Mouse (Mus musculus): ENCODE results near the gene Mcub. TPM values are rescaled to one million over a fixed set of nuclear protein-coding genes. Genes with fewer than 3 reads are reported as not detected.
A peak's percentile ranks its signal among the peaks of the same experiment; 100 is the strongest.

Gene Mcub
- total RNA-seq, 2 experiments from 2014 or later = 0.99 to 1.9 TPM

DNA sequence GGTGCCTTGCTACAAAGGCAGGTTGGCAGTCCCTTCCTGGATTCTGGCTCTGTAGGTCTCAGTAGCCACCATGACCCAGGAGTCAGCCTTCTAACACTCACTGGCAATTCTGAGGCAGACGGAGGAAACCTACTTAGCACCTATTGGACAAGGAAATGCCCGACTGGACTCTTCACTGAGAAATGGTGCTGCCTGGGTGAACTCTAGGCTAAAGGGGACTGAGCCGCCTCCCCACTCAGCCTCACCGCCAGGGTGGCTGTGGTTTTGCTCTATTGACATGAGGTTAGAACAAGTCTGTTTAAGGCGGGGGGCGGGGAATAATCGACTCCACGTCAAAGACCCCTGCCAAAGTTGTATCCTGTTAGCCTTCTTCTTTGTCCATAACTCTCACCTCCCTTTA lies 66.1 kb downstream of the Mcub start:
- DNase-seq (ENCODE audit: low spot score in 2 of 2) = no peak
- intact Hi-C loops (cut with DNase I) = loop anchor here (10.0 kb wide), 1 partner anchor 791 kb away; no protein-coding TSS in a partner anchor

DNA sequence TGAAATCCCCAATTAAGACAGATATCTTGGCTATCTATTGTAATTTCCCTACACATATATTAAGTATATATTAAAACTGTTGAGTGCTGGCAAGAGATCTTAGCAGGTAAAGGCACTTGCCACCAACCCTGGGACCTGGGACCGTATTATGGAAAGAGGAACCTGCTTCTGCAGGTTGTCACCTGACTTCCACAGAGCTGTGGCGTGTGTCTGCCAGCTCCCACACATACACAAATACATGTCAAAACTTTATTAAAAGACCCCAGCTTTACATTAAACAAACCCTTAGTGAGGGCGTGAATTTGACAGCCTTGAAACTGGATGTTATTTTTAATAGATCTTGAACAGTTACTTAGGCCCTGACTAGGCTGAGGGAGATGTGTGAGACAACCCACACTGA lies 66.6 kb downstream of the Mcub start:
- intact Hi-C loops (cut with DNase I) = loop anchor here (10.0 kb wide), 1 partner anchor 791 kb away; no protein-coding TSS in a partner anchor
- peak in 1 of 2 experiments; percentile 32 for DNase-seq (ENCODE audit: low spot score in 2 of 2)

DNA sequence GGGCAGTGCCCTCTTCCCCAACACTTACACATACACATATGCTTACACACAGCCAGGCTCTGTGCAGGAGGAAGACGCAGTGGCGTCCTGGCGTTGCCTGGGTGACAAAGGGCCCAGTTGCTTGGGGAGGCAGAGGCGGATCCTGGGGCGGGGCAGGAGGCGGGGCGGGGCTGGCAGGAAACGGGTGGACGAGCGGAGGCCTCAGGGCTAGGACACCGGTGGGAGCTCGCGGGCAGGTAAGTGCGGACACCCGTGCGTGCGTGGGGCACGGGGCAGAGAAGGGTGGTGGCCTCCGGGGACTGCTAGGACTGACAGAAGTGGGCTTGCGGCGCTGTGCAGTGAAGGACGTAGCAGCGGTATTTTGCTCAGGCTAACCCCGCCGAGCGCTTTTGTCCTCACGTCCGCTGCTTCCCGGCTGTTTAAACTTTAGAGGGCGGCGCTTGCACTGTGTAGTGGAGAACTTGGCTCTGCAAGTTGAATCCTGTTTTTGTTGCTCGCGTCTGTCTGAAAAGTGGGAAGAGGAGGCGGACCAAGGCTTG lies 68.7 kb downstream of the Mcub start, which contains the start of gene Casp6:
Casp6 (plus strand) TSS at position 155 of the 539 bp plus-strand sequence.
- peak; percentile 57 to 59 for DNase-seq (ENCODE audit: low spot score in 2 of 2)
- intact Hi-C loops (cut with DNase I) = loop anchor here (10.0 kb wide), 1 partner anchor 793 kb away; no protein-coding TSS in a partner anchor

DNA sequence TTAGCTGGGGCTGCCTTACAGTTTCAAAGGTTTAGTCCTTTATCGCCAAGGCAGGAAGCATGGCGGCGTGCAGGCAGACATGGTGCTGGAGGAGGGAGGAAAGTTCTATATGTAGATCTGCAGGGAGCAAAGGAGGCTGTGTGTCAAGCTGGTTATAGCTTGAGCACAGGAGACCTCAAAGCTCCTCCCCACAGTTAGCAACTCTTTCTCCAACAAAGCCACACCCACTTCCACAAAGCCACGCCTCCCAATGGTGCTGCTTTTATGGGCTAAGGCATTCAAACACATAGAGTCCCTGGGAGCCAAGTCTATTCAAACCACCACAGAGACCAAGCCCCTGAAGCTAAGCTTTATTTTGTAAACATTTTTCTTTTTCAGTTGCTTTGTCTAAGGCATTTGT lies 71.1 kb downstream of the Mcub start:
- no peak for DNase-seq (ENCODE audit: low spot score in 2 of 2)
- intact Hi-C loops (cut with DNase I) = no loop called here

DNA sequence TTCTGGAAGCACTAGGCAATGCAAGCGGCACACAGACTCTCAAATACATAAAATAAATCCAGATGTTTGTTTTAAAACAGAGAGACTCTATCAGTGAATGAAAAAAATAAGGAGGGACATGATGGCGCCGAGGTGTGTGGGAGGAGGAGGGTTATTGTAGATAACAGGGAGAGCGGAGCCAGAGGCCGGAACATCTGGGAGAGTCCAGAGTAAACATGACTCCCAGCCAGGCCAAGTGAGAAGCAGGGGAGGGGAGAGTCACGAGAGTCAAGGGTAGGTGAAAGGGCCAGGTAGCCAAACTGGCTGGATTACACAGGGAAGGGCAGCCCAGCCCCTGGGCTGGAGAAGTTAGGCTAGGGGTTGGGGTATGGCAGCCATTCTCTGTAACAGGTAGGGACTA lies 73.4 kb downstream of the Mcub start:
- DNase-seq (ENCODE audit: low spot score in 2 of 2) = no peak
- intact Hi-C loops (cut with DNase I) = no loop called here

DNA sequence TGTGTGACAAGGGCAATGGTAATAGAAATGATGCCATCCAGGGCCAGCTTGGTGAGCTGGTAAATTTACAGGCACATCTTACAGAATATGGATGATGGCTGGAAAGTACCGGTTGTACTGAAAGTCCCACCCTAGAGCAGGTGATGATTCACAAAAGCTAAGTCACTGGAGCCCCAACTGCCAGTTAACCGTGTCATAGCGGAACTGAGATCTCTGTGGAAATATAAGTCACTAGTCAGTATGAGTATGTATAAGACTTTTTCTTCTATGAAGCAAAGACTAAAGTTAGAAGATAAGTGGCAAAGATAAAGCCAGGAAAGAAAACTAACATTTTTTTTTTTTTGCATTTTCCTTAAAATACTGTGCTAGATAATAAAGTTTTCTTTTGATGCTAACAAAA lies 76.9 kb downstream of the Mcub start:
- no peak for DNase-seq (ENCODE audit: low spot score in 2 of 2)
- intact Hi-C loops (cut with DNase I) = no loop called here

DNA sequence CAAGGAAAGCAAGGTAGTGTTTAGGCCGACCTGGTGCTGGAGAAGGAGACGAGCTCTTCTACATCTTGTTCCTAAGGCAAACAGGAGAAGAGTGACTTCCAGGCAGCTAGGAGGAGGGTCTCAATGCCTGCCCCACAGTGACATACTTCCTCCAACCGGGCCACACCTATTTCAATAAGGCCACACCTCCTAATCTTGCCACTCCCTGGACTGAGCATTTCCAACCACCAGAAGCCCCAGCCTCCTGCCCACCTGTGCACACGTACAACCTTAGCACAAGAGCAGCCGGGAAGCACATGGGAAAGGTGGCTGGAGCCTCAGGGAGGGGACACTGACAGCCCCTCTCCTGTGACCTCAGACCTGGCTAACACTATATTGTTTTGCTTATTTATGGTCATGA lies 78.0 kb downstream of the Mcub start:
- no peak for DNase-seq (ENCODE audit: low spot score in 2 of 2)
- intact Hi-C loops (cut with DNase I) = no loop called here

DNA sequence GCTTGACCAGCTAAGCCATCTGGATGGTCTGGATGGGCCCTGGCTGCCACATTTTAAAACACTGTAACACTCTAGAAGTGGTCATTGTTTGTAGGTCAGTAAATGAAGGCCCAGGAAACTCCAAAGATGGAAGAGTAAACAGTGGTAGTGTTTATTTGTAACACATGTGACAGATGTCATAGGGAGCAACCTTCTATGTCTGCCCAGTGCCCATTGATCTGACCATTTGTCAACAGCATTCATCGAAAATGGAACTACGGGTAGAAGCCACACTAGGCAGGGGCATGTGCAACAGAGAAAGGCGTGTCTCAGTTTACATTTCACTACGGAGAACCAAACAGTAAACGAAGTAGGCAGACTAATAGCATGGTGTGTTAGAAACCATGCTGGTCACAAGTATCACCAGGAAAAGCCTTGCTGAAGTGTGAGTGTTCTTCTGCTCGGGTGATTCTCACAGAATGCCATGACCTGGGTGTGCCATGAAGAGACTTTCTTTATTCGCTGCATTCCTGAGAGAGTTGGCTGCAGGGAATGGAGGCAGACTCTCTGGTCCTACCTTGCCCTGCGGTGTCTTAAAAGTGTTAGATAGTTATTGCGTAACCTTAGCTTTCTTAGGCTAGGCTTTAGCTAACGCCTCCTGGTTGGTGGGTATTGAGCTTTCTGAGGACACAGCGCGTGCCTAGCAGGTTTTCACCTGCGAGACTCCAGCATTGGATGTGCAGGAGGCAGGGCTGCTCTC lies 82.1 kb downstream of the Mcub start:
- intact Hi-C loops (cut with DNase I) = no loop called here
- no peak for DNase-seq (ENCODE audit: low spot score in 2 of 2)

DNA sequence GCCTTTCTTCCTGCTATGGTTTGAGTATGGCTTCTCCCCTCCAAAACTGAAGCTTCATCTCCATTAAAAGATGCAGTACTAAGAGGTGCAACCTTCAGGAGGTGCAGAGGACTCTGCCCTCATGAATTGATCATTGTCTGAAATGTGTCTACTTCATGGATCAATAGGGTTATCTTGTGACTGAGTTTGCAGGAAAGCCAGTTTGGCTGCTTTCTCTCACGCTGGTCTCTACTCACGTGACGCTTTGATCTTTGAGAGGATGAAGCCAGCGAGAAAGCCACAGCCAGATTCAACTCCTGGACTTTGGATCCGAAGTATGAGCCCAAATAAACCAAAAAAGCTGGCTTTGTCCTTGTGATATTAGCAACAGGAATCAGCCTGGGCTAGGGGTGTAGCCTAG lies 83.6 kb downstream of the Mcub start:
- DNase-seq (ENCODE audit: low spot score in 2 of 2) = no peak
- intact Hi-C loops (cut with DNase I) = no loop called here

DNA sequence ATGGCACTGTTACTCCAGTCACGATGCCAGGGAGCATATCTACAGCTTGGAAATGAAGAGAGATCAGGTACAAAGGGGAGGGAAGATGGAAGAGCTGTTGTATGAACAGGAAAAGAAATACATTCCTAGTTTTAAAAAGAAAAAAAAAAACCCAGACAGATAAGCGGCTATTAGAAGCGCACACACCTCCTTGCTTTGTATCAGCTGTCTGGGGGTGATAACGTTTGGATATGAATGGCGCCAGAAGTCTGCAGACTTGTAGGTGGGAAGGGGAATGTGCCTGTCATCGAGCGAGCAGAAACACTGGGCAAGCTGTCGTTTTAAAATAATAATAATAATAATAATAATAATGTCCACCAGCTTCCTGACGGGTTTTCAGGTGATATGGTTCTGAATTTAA lies 84.4 kb downstream of the Mcub start:
- intact Hi-C loops (cut with DNase I) = no loop called here
- DNase-seq (ENCODE audit: low spot score in 2 of 2) = no peak

DNA sequence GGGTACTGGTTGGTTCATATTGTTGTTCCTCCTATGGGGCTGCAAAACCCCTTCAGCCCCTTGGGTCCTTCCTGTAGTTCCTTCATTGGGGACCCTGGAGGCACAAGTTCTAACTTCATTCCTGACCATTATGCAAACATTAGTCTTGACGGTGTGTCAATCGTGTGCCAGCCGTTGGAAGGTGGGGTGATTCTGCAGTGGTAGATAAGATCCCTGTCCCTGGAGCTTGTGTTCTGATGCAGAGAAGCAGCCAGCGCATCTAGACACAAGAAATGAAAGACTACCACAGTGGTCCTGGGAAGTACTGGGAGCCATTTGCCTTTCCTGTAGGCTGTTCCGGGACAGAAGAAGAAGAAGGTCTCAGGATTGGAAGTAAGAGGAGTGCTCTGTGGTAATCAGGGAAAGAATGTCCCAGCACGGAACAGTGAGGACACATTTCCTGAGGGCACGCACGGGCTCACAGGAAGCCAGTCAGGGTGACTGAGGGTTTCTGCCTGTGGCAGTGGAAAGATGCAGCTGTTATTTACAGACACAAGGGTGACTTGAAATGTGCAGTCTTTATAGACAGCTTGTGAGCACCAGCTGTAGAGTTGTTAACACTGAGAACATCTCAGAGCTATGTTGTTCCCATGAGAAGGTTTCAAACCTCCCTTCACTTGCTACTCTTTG lies 88.9 kb downstream of the Mcub start:
- intact Hi-C loops (cut with DNase I) = no loop called here
- DNase-seq (ENCODE audit: low spot score in 2 of 2) = no peak

DNA sequence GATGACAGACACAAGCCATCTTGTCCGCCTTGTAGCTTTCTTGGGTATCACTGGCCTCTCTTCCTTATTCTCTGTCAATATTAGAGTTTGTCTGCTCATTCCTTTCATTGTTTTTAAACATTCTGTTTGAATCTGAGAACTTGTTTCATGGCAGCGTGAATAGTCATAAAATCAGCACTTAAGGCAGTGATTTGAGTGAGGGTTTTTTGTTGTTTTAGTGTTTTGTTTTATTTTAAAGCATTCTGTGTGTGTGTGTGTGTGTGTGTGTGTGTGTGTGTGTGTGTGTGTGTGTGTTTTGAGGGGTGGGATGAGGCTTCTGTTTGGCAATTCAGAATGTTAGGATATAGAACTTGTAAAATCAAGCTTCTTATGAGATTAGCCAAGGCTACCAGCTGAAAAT lies 90.1 kb downstream of the Mcub start:
- no peak for DNase-seq (ENCODE audit: low spot score in 2 of 2)
- intact Hi-C loops (cut with DNase I) = no loop called here

DNA sequence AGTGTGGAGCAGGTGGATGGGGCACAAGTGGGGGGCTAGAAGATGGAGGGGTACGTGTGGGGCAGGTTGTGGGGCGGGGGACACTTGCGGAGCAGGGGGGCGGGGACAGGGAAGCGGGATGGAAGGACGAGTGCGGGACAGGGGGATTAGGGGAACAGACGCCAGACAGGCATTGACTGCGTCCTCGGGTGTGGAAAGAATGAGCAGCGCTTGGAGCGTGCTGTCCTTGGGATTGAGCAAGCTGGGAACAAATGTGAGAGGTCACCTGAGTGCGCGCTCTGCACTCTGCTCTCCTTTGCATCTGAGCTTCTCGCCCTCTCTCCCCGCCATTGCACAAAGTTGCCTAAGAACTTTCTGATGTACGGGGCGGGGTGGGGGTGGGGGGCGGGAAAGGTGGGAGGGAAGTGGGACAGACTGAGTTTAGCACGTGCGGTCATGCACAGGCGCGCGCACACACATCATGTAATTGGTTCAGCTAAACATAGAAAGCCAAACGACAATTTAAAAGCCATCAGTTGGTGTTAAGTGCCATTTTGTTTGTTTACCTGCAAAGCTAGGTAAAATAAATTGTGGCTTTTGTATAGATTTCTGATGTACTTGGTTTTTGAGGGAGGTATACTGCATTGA lies 90.8 kb downstream of the Mcub start:
- intact Hi-C loops (cut with DNase I) = no loop called here
- DNase-seq (ENCODE audit: low spot score in 2 of 2) = no peak

DNA sequence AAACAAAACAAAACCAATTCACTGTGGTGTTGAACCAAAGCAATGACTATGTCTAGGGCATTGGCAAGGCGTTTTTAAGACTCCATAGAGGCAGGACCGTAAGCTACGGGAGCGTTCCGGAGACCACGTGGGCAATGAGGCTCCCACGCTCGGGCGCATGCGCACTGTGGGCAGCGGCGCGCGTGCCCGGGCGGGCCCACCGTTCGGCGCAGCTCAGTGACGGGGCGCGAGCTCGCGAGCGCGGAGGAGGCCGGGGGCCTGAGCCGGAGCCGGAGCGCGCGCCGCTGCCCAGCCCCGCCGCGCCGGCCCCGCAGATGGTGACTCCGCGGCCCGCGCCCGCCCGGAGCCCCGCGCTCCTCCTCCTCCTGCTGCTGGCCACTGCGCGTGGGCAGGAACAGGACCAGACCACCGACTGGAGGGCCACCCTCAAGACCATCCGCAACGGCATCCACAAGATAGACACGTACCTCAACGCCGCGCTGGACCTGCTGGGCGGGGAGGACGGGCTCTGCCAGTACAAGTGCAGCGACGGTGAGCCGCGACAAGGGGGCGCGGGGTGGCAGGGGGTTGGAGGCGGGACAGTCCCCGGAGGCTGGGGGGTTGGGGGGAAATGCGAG lies 91.5 kb downstream of the Mcub start, which contains the start of gene Pla2g12a:
Pla2g12a (plus strand) TSS at position 202 of the 617 bp plus-strand sequence.
- intact Hi-C loops (cut with DNase I) = loop anchor here (1.0 kb wide), 1 partner anchor 47 kb away; the partner anchor contains the start of gene Gar1
- DNase-seq (ENCODE audit: low spot score in 2 of 2) = peak; percentile 94 to 95

DNA sequence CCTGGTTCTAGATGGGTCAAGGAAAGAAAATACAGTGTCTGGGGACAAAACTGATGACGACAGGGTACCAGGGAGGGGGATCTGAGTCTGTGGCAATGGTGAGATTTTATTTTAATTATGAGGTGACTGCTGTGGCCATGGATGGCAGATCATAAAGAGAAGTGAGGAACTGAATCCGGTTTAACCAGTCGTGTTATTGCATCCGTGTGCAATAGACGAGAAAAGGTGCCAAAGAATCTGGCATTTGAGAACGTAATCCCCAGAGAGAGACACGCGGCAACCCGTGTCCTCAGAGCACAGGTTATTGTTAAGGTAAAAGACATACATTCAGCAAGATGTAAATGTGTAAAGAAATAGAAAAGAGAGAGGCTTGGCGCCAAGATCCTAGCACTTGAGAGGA lies 92.7 kb downstream of the Mcub start:
- no peak for DNase-seq (ENCODE audit: low spot score in 2 of 2)
- intact Hi-C loops (cut with DNase I) = no loop called here

Other genes starting within 250 kb of the Mcub start
- 1 to 10 TPM; 1.2 to 2.0 TPM for gene Egf, start 214.9 kb downstream of the Mcub start, total RNA-seq (2021)
- gene Lrit3, start 166.2 kb downstream of the Mcub start, total RNA-seq (2021) = under 1 TPM in 1 of 2 experiments, not detected in 1; 0.18 TPM
- gene Rrh, start 147.6 kb downstream of the Mcub start, total RNA-seq (2021) = 1 to 10 TPM in 1 of 2 experiments, under 1 TPM in 1; 0.53 to 1.1 TPM
- gene Gar1, start 138.8 kb downstream of the Mcub start, total RNA-seq (2021) = 10 to 100 TPM; 35.9 to 44.2 TPM
- not detected for gene Cfi, start 134.3 kb downstream of the Mcub start, total RNA-seq (2021)
- gene Pla2g12a, start 91.6 kb downstream of the Mcub start, total RNA-seq (2021) = 10 to 100 TPM; 15.4 to 18.9 TPM
- gene Casp6, start 68.8 kb downstream of the Mcub start, total RNA-seq (2021) = 1 to 10 TPM; 6.0 to 9.7 TPM
- gene Sec24b, start 91.3 kb upstream of the Mcub start, total RNA-seq (2021) = 10 to 100 TPM; 51.2 to 58.7 TPM
- gene Col25a1, start 161.3 kb upstream of the Mcub start, total RNA-seq (2021) = 10 to 100 TPM; 43.5 to 48.5 TPM